Mouse (Mus musculus): ENCODE results near the gene Pex11g. TPM values are rescaled to one million over a fixed set of nuclear protein-coding genes. Genes with fewer than 3 reads are reported as not detected.

Gene Pex11g
- polyA plus RNA-seq (2011; ENCODE audit: insufficient read depth, insufficient read length, low read depth, missing spikeins), result 4.6 and 6.7 TPM in 2 replicates

DNA sequence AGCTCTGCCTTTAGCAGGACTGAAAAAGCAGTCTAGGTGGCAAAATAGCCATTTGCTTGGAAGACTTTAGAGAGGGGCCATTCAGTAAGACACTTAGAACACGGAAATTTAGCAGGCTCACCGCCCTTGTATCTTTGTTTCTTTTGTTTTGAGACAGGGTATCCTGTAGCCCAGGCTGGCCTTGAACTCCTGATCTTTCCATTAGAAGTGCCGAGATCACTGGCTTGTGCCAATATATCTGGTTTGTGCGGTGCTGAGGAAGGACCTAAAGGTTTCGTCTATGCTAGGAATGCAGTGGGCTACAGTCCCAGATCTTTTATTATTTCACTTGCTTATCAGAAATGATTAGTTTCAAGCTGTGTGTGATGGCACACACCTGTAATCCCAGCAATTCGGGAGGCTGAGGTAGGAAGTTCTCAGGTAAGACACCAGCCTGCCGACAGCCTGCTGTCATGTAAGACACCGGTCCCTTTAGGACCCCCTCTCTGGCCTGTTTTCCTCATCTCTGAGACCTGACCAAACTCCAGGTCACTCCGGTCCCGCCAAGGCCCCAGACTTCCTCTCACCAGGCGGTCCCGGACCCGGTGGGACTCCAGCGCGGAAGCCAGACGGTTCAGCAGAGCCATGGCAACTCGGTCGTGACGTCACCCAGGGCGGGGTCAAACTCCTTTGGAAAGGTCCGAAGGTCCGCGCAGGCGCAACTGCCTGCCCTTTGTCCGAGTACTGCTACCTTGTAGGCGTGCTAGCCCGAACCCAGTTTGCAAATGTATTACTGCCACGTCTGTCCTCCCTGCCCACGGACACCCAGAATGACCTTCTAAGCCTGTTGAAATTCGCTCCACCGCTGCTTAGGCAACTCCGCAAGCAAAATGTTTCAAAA is at the start of gene Pex11g:
TSS of gene Pex11g (minus strand) at position 675 of the 880 bp plus-strand sequence.
- H3K9ac ChIP-seq (ENCODE audit: low read depth, poor library complexity, severe bottlenecking), result peak within 1 kb of the TSS; percentile 69
- H3K9me3 ChIP-seq (replicated peaks; ENCODE audit: control insufficient read depth, insufficient read depth, low read length, poor library complexity, severe bottlenecking), result no peaks in the 10 kb centered on the region
- H3K27ac ChIP-seq (ENCODE audit: insufficient read depth, low read length), result no peak within 1 kb of the TSS
- 0 out of 2 replicates have a peak, but pooled peaks have one; percentile 37 for TF ChIP-seq EP300 (IDR thresholded peaks at IDR 0.05; ENCODE audit: insufficient read depth, low read depth, low read length)
- peak; percentile 82 for TF ChIP-seq POLR2A (IDR thresholded peaks at IDR 0.05; ENCODE audit: insufficient read depth, low read length)
- no peak for TF ChIP-seq CTCF (IDR thresholded peaks at IDR 0.05; ENCODE audit: low read depth, low read length)
- H3K27me3 ChIP-seq (ENCODE audit: control insufficient read depth, insufficient read depth, low read length, poor library complexity, severe bottlenecking), result no peaks in the 10 kb centered on the region
- H3K4me3 ChIP-seq (ENCODE audit: low read depth, low read length), result peak within 1 kb of the TSS; percentile 75
- H3K4me1 ChIP-seq (ENCODE audit: control insufficient read depth, insufficient read depth, low read length), result no peaks in the 10 kb centered on the region
- H3K36me3 ChIP-seq (ENCODE audit: control insufficient read depth, insufficient read depth, low read length, poor library complexity, severe bottlenecking), result no peaks in the 10 kb centered on the region

DNA sequence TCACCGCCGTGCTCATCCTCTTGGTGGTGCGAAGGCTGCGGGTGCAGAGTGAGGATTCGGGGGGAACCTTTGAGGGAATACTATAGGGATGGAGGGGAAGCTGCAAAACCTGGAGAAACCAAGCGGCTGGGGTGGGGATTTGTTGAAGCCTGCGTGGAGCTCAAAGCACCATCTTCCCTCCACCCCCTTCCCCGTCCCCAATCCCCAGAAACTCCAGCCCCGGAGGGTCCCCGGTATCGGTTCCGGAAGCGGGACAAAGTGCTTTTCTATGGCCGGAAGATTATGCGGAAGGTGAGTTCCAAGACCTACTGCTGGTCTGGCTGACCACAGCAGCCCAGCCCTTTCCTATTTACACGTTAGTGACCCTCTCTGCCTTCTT is 49.6 kb upstream of the Pex11g start:
- Histone ChIP-seq H3K27me3 (ENCODE audit: control insufficient read depth, insufficient read depth, low read length, poor library complexity, severe bottlenecking) (no peaks in the 10 kb centered on the region), H3K27ac (ENCODE audit: insufficient read depth, low read length) (no peak overlapping the region)
- no peak for TF ChIP-seq POLR2A (IDR thresholded peaks at IDR 0.05; ENCODE audit: insufficient read depth, low read length)
- no peak for TF ChIP-seq EP300 (IDR thresholded peaks at IDR 0.05; ENCODE audit: insufficient read depth, low read depth, low read length)

DNA sequence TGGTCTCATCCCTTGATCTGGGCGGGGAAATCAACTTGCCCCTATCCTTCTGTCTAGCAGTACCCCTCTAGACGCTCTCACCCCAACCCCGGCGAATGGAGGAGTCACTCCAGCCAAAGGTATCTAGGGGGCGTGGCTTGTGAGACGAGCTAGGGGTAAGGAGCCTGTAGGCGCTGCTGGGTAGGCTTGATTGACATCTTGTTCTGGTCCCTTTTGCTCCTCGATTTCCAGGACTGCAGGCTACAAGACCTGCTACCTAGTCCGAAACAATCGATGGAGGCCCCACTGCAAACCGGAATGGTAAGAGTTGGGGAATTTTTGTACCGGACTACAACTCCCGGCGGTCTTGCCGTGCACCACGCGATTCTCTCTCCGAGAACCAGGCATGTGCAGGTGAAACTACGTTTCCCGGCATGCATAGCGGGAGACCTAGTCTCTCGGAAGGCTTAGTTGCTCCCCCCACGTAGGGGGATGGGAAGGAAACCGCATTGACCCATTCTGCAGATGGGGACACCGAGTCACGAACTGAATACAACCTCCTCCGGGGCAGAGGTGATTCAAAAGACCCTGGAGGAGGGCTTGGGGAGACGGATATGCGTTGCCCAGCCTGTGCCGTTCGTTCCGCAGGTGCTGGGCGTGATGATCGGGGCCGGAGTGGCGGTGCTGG is 49.1 kb upstream of the Pex11g start:
- Histone ChIP-seq H3K9ac (ENCODE audit: low read depth, poor library complexity, severe bottlenecking) (peak overlapping the region; percentile 75), H3K4me3 (ENCODE audit: low read depth, low read length) (peak overlapping the region; percentile 84), H3K27ac (ENCODE audit: insufficient read depth, low read length) (no peak overlapping the region), H3K4me1 (ENCODE audit: control insufficient read depth, insufficient read depth, low read length) (no peaks in the 10 kb centered on the region), H3K27me3 (ENCODE audit: control insufficient read depth, insufficient read depth, low read length, poor library complexity, severe bottlenecking) (no peaks in the 10 kb centered on the region), H3K9me3 (replicated peaks; ENCODE audit: control insufficient read depth, insufficient read depth, low read length, poor library complexity, severe bottlenecking) (no peaks in the 10 kb centered on the region), H3K36me3 (ENCODE audit: control insufficient read depth, insufficient read depth, low read length, poor library complexity, severe bottlenecking) (peaks cover 20% of the 10 kb centered on the region)
- TF ChIP-seq POLR2A (IDR thresholded peaks at IDR 0.05; ENCODE audit: insufficient read depth, low read length) (no peak), CTCF (IDR thresholded peaks at IDR 0.05; ENCODE audit: low read depth, low read length) (no peak), EP300 (IDR thresholded peaks at IDR 0.05; ENCODE audit: insufficient read depth, low read depth, low read length) (no peak)

More for the DNA sequence above, 49.6 kb upstream of the Pex11g start:
- Histone ChIP-seq H3K36me3 (ENCODE audit: control insufficient read depth, insufficient read depth, low read length, poor library complexity, severe bottlenecking) (peaks cover 23% of the 10 kb centered on the region), H3K9me3 (replicated peaks; ENCODE audit: control insufficient read depth, insufficient read depth, low read length, poor library complexity, severe bottlenecking) (no peaks in the 10 kb centered on the region), H3K9ac (ENCODE audit: low read depth, poor library complexity, severe bottlenecking) (peak overlapping the region; percentile 75), H3K4me3 (ENCODE audit: low read depth, low read length) (peak overlapping the region; percentile 84), H3K4me1 (ENCODE audit: control insufficient read depth, insufficient read depth, low read length) (no peaks in the 10 kb centered on the region)

DNA sequence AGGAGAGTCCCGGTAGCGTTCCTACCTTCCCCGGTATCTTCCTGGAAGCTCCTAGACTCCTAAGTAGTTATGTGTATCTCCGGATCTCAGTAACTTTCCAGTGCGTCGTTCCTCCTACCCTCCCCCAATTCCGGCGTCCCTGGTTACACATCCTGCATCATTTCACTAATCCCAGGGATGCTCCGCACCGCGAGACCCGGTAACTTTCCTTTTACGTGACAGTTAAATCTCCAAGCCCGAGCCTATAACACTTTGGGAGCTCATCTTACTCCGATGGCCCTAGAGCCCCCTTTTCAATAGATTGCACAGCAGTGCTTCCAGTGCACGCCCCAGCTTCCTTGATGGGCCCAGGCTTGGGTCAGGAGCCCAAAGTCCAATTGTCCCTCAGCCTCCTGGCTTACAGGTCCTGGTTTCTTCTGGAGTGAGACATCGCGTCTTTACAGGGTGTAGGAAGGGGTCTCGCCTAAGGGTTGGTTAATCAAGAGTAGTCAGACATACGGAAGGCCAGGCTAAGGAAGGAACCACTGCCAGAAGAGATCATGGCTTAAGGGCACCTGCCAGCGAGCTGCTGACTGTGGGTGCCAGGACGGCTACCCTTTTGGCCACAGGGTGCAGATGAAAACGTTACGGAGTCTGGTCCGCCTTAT is 48.4 kb upstream of the Pex11g start:
- Histone ChIP-seq H3K27ac (ENCODE audit: insufficient read depth, low read length) (no peak overlapping the region), H3K27me3 (ENCODE audit: control insufficient read depth, insufficient read depth, low read length, poor library complexity, severe bottlenecking) (no peaks in the 10 kb centered on the region), H3K9ac (ENCODE audit: low read depth, poor library complexity, severe bottlenecking) (peak overlapping the region; percentile 75), H3K4me3 (ENCODE audit: low read depth, low read length) (peak overlapping the region; percentile 84), H3K4me1 (ENCODE audit: control insufficient read depth, insufficient read depth, low read length) (no peaks in the 10 kb centered on the region), H3K9me3 (replicated peaks; ENCODE audit: control insufficient read depth, insufficient read depth, low read length, poor library complexity, severe bottlenecking) (no peaks in the 10 kb centered on the region), H3K36me3 (ENCODE audit: control insufficient read depth, insufficient read depth, low read length, poor library complexity, severe bottlenecking) (peaks cover 19% of the 10 kb centered on the region)
- TF ChIP-seq POLR2A (IDR thresholded peaks at IDR 0.05; ENCODE audit: insufficient read depth, low read length) (no peak), EP300 (IDR thresholded peaks at IDR 0.05; ENCODE audit: insufficient read depth, low read depth, low read length) (no peak), CTCF (IDR thresholded peaks at IDR 0.05; ENCODE audit: low read depth, low read length) (no peak)

DNA sequence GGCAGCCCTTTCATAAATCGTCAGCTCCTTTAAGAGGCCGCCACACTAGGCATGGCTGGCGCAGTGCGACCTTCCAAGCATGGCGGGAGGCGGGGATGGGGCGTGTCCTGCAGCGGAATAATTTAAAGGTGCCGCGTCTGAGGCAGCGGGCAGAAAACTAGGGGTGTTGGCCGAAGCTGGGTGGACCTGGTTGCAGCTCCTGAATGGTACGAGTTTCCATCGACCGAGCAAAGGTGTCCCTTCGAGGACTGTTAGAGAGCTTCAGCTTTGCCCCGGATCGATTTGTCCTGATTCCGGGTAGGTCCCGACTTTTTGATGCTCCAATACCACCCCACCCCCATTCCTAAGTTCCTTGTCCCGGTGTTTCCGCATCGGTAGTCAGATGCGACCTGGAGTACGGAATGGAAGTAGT is 47.8 kb upstream of the Pex11g start, which contains the start of gene Pnpla6:
TSS of gene Pnpla6 (plus strand) at position 125 of the 412 bp plus-strand sequence.
- H3K9me3 ChIP-seq (replicated peaks; ENCODE audit: control insufficient read depth, insufficient read depth, low read length, poor library complexity, severe bottlenecking), result no peaks in the 10 kb centered on the region
- H3K9ac ChIP-seq (ENCODE audit: low read depth, poor library complexity, severe bottlenecking), result peak within 1 kb of the TSS; percentile 75
- H3K27me3 ChIP-seq (ENCODE audit: control insufficient read depth, insufficient read depth, low read length, poor library complexity, severe bottlenecking), result no peaks in the 10 kb centered on the region
- TF ChIP-seq POLR2A (IDR thresholded peaks at IDR 0.05; ENCODE audit: insufficient read depth, low read length), result no peak
- no peak for TF ChIP-seq EP300 (IDR thresholded peaks at IDR 0.05; ENCODE audit: insufficient read depth, low read depth, low read length)
- no peak for TF ChIP-seq CTCF (IDR thresholded peaks at IDR 0.05; ENCODE audit: low read depth, low read length)
- H3K27ac ChIP-seq (ENCODE audit: insufficient read depth, low read length), result no peak within 1 kb of the TSS
- peak within 1 kb of the TSS; percentile 84 for H3K4me3 ChIP-seq (ENCODE audit: low read depth, low read length)
- H3K36me3 ChIP-seq (ENCODE audit: control insufficient read depth, insufficient read depth, low read length, poor library complexity, severe bottlenecking), result peaks cover 23% of the 10 kb centered on the region
- no peaks in the 10 kb centered on the region for H3K4me1 ChIP-seq (ENCODE audit: control insufficient read depth, insufficient read depth, low read length)
